Mouse (Mus musculus) embryonic facial prominence, embryonic 14.5 days (tissue): Measurements from ENCODE around the gene Socs5. TPM values are rescaled to one million over a fixed set of nuclear protein-coding genes. Genes with fewer than 3 reads are reported as not detected.

ENCODE experiments used
- ATAC-seq: fragments of 200-750 bp; cut with Nextera tagmentation; 2 replicates; pipeline ENCODE4 v1.8.0; 2017; ENCODE audit warnings: low read depth, moderate number of reproducible peaks, moderate TSS enrichment
- DNase-seq: peaks from one replicate; pipeline ENCODE4 v3.0.0-alpha.2; 2015; ENCODE audit warnings: low spot score
- H3K27ac ChIP-seq: fragments of 300-500 bp; sonication (generic); replicated peaks from 2 replicates; pipeline ENCODE4 v1.5.1; 2014; ENCODE audit warnings: low read depth, mild to moderate bottlenecking, low read length, moderate library complexity
- H3K27me3 ChIP-seq: fragments of 300-500 bp; sonication (generic); replicated peaks from 2 replicates; pipeline ENCODE4 v1.6.1; 2014; ENCODE audit warnings: low read length; ENCODE audit not compliant: control insufficient read depth, insufficient read depth
- H3K36me3 ChIP-seq: fragments of 300-500 bp; sonication (generic); 2 replicates; pipeline ENCODE4 v1.6.1; 2014; ENCODE audit warnings: low read length, mixed read lengths; ENCODE audit not compliant: control insufficient read depth, insufficient read depth
- H3K4me1 ChIP-seq: fragments of 300-500 bp; sonication (generic); 2 replicates; pipeline ENCODE4 v1.6.1; 2014; ENCODE audit warnings: antibody characterized with exemption, low read length; ENCODE audit not compliant: control insufficient read depth, insufficient read depth
- H3K4me2 ChIP-seq: fragments of 300-500 bp; sonication (generic); 2 replicates; pipeline ENCODE4 v1.6.1; 2014; ENCODE audit warnings: low read depth, mild to moderate bottlenecking, low read length, moderate library complexity, mixed read lengths
- H3K4me3 ChIP-seq: fragments of 300-500 bp; sonication (generic); 2 replicates; pipeline ENCODE4 v1.5.1; 2014; ENCODE audit warnings: low read depth, mild to moderate bottlenecking, low read length
- H3K9ac ChIP-seq: fragments of 300-500 bp; sonication (generic); 2 replicates; pipeline ENCODE4 v1.6.1; 2014; ENCODE audit warnings: low read depth, mild to moderate bottlenecking, low read length, moderate library complexity, mixed read lengths
- H3K9me3 ChIP-seq: fragments of 300-500 bp; sonication (generic); 2 replicates; pipeline ENCODE4 v1.6.1; 2016; ENCODE audit warnings: low read length; ENCODE audit not compliant: control insufficient read depth
- WGBS: fragments of 180-500 bp; shearing (Covaris S2); extraction: QIAGEN DNeasy Blood & Tissue Kit; methylation state at CpG from one replicate; pipeline ENCODE4 v1.1.7; 2014; 5-methylcytosine and 5-hydroxymethylcytosine counted together
- polyA plus RNA-seq: library from polyadenylated mRNA; unstranded; fragments of >200 nt; fragmentation: Nextera tagmentation; extraction: Ambion mirVana; gene quantifications from 2 replicates; pipeline ENCODE4 v1.2.1, GENCODE M21; 2014

Socs5 gene
- polyA plus RNA-seq, 1 experiment from 2014 or later, result 24.1 TPM

DNA sequence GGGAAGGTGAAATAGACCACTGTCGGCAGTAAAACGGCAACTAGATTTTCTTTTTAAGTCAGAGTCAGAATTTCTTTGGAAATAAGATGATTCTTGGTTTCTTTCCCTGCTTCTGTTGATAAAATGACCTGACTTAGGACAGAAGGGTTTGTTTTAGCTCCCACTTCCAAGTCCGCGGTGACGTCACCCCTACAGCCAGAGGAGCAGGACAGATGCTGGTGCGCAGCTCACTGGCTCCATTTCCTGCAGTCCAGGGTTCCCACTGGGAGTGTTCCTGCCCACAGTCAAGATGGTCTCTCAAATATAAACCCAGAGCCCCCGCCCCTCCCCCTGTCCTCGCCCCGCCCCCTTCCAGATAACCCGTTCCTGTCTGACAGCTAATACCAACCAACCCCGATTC, 34.8 kb downstream of the Socs5 start:
- WGBS, result 37% methylated on average over 11 of the region's 11 CpGs
- Histone ChIP-seq H3K27me3 (no peaks in the 10 kb centered on the region), H3K36me3 (peaks cover 9% of the 10 kb centered on the region; the same call in 1 of the 2 replicates), H3K4me3 (no peak overlapping the region), H3K4me1 (0 out of 2 replicates have a peak, but pooled peaks cover 5% of the 10 kb centered on the region), H3K4me2 (peak overlapping the region; percentile 42), H3K9ac (no peak overlapping the region), H3K9me3 (no peaks in the 10 kb centered on the region), H3K27ac (no peak overlapping the region; the same call in 1 of the 2 replicates)
- DNase-seq (peak; percentile 71), ATAC-seq (peak; percentile 53; the same call in 1 of the 2 replicates)

DNA sequence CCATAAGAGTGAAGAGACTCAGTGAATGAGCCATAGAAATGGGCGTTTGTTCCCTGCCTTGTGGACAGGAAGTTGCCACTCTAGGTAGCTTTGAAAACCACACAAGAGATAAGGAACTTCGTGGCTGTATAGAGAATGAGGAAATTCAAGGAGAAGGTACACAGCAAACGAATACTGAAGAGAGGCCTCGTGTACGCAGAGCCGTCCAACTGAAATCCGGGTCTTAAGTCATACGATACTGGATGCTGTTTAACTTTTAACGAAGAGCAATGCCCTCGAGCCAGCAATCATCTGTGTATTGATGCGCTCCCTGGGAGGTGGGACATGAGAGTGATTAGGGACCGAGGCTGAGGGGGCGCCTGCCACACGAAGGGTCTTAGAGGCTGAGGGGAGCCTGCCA, 35.7 kb downstream of the Socs5 start:
- no peak overlapping the region for H3K27ac ChIP-seq
- H3K9me3 ChIP-seq, result no peaks in the 10 kb centered on the region
- H3K4me1 ChIP-seq, result 0 out of 2 replicates have a peak, but pooled peaks cover 5% of the 10 kb centered on the region
- H3K4me3 ChIP-seq, result no peak overlapping the region
- H3K4me2 ChIP-seq, result no peak overlapping the region
- H3K27me3 ChIP-seq, result no peaks in the 10 kb centered on the region
- DNase-seq, result no peak
- 53% methylated on average over 14 of the region's 14 CpGs for WGBS
- no peak overlapping the region for H3K9ac ChIP-seq
- ATAC-seq, result no peak
- peaks cover 9% of the 10 kb centered on the region; the same call in 1 of the 2 replicates for H3K36me3 ChIP-seq

DNA sequence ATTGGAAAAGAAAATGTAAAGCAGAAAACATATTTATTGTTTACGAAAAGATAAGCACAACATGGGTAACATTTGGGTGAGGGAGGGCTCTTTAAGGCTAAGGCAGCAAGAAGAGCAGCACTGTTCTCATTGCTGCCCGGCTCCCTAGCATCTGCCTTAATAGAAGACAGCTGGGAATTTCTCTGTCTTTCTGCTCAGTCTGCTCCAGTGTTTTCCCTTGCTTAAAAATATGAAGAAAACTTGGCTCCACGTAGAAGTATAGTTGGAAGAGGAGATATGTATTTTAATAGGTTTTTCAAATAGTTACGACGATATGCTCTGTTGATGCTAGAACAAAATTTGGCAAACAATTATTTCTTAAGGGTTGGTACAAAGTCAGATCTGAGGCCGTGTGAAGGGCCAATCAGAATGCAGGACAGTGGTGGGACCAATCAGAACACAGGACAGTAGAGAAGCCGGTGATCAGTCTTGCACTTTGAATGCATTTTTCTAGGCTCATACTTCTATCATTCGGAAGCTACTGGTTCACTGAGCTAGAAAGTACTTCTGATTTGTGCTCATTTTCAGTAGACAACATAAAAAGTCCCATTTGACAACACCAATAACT, 39.0 kb downstream of the Socs5 start:
- no peaks in the 10 kb centered on the region for H3K27me3 ChIP-seq
- 0 out of 2 replicates have a peak, but pooled peaks have one; percentile 69 for ATAC-seq
- H3K4me1 ChIP-seq, result 0 out of 2 replicates have a peak, but pooled peaks cover 5% of the 10 kb centered on the region
- H3K9me3 ChIP-seq, result no peaks in the 10 kb centered on the region
- peak; percentile 74 for DNase-seq
- no peak overlapping the region for H3K4me2 ChIP-seq
- peak overlapping the region; percentile 18 for H3K27ac ChIP-seq
- 56% methylated on average over 8 of the region's 8 CpGs for WGBS
- H3K36me3 ChIP-seq, result no peaks in the 10 kb centered on the region
- H3K9ac ChIP-seq, result no peak overlapping the region
- no peak overlapping the region for H3K4me3 ChIP-seq

DNA sequence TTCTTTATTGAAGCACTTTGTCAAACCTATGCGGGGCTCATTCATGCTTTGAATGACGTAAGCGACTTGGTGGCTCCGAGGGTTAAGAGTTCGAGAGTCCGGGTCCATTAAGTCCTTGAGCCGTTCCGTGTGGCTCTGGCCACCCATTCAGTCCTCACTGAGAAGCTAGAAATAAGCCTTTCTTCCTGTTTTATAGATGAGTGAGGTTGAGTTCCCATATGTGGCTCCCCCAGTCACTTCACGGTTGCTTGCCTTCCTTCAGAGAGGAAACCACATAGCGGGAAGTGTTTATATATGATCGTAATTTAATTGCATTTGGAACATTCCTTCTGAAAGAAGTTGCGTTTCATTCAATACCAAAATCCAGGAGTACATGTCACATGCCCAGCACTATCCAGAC, 42.3 kb downstream of the Socs5 start:
- H3K9me3 ChIP-seq, result no peaks in the 10 kb centered on the region
- no peak overlapping the region for H3K4me3 ChIP-seq
- no peak overlapping the region for H3K9ac ChIP-seq
- H3K27me3 ChIP-seq, result no peaks in the 10 kb centered on the region
- H3K36me3 ChIP-seq, result no peaks in the 10 kb centered on the region
- WGBS, result 66% methylated on average over 12 of the region's 12 CpGs
- 0 out of 2 replicates have a peak, but pooled peaks cover 3% of the 10 kb centered on the region for H3K4me1 ChIP-seq
- no peak for ATAC-seq
- no peak overlapping the region for H3K4me2 ChIP-seq
- no peak overlapping the region; the same call in 1 of the 2 replicates for H3K27ac ChIP-seq
- DNase-seq, result peak; percentile 31

DNA sequence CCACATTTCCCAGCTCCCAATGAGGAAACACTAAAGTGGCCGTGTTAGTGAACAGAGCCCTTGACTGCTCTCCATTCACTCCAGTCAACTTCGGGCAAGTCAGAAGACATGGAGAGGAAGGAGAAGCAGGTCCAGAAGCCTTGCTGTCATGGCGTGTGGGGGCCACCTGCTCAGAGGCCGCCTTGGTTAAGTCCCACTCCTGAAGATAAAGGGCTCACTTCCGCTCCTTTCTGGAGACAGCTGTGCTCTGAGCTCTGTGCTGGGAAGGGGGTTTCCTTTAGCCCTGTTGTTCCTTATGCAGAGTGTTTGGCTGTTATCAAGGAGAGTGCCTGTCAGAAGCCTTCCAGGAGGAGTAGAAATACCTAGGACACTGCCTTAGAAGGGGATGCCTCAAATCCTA, 45.5 kb downstream of the Socs5 start:
- no peaks in the 10 kb centered on the region for H3K9me3 ChIP-seq
- no peak overlapping the region for H3K4me3 ChIP-seq
- no peak overlapping the region for H3K27ac ChIP-seq
- 41% methylated on average over 5 of the region's 5 CpGs for WGBS
- peaks cover 6% of the 10 kb centered on the region; the same call in 1 of the 2 replicates for H3K4me1 ChIP-seq
- no peak overlapping the region for H3K9ac ChIP-seq
- H3K4me2 ChIP-seq, result no peak overlapping the region
- DNase-seq (peak; percentile 9), ATAC-seq (no peak)
- H3K36me3 ChIP-seq, result no peaks in the 10 kb centered on the region
- H3K27me3 ChIP-seq, result no peaks in the 10 kb centered on the region

DNA sequence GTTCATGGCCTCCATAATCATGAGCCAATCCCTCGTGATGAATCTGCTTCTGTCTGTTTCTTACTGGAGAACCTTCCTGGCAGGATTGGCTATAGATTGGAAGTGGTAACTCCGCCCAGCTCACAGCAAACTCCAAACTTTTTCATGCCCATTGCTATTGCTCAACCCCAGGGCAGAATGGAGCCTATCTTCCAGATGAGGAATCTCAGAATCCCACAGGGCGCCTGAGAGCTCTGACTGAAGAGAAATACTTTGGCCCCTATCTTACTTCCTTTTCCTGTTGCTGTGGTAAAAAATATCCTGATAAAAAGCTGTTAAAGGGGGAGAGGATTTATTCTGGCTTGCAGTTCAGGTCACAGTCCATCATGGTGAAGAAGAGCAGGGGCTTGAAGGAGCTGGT, 48.2 kb downstream of the Socs5 start:
- DNase-seq (no peak), ATAC-seq (no peak)
- no peak overlapping the region for H3K4me2 ChIP-seq
- WGBS, result 74% methylated on average over 3 of the region's 3 CpGs
- H3K9ac ChIP-seq, result no peak overlapping the region
- H3K36me3 ChIP-seq, result no peaks in the 10 kb centered on the region
- no peak overlapping the region for H3K27ac ChIP-seq
- H3K27me3 ChIP-seq, result no peaks in the 10 kb centered on the region
- H3K4me1 ChIP-seq, result peaks cover 6% of the 10 kb centered on the region; the same call in 1 of the 2 replicates
- H3K9me3 ChIP-seq, result no peaks in the 10 kb centered on the region
- no peak overlapping the region for H3K4me3 ChIP-seq

DNA sequence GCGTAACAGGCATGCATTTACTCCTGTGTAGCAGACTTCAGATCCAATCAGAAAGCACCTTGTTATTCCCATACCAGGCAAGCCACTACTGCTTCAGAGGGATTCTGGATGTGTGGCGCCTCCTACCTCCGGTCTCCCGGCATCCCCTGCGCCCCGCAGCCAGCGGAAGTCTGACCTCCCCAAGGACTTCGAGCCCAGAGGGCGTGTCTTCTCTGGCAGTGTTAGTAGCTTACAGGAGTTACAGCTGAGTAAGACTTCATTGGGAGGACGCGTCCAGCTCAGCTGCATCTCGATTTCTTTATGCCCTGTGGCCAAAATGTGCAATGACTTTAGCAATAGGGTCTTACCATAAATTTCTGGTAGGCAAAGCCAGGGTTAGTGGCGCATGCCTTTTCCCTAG, 50.3 kb downstream of the Socs5 start:
- peak; percentile 23 for DNase-seq
- Histone ChIP-seq H3K4me2 (no peak overlapping the region), H3K9ac (no peak overlapping the region)

DNA sequence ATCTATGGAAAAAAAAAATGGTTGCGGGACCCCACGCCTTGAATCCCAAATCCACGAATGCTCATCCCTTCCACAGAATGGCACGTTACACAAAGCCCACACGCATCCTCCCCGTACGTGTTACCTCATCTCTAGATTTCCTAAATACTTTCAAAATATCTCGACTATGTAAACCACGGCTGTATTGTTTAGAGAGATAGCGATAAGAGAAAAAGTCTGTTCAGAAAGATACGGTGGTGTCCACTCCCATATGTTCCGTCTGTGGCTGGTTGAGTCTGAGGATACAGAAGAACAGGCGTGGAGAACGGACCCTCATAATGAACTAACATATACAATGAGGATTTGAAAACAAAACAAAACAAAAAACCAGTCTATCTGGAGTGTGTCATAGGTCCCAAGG, 51.1 kb downstream of the Socs5 start:
- Histone ChIP-seq H3K4me3 (no peak overlapping the region), H3K36me3 (no peaks in the 10 kb centered on the region), H3K4me1 (peaks cover 4% of the 10 kb centered on the region; the same call in 1 of the 2 replicates), H3K9ac (no peak overlapping the region), H3K4me2 (no peak overlapping the region), H3K27me3 (no peaks in the 10 kb centered on the region), H3K27ac (no peak overlapping the region), H3K9me3 (no peaks in the 10 kb centered on the region)
- WGBS, result 91% methylated on average over 14 of the region's 14 CpGs
- ATAC-seq (no peak), DNase-seq (no peak)

More for the DNA sequence above, 50.3 kb downstream of the Socs5 start:
- Histone ChIP-seq H3K27ac (no peak overlapping the region), H3K4me1 (peaks cover 6% of the 10 kb centered on the region; the same call in 1 of the 2 replicates), H3K27me3 (no peaks in the 10 kb centered on the region), H3K9me3 (no peaks in the 10 kb centered on the region), H3K36me3 (no peaks in the 10 kb centered on the region), H3K4me3 (no peak overlapping the region)
- 59% methylated on average over 13 of the region's 13 CpGs for WGBS
- 0 out of 2 replicates have a peak, but pooled peaks have one; percentile 26 for ATAC-seq

DNA sequence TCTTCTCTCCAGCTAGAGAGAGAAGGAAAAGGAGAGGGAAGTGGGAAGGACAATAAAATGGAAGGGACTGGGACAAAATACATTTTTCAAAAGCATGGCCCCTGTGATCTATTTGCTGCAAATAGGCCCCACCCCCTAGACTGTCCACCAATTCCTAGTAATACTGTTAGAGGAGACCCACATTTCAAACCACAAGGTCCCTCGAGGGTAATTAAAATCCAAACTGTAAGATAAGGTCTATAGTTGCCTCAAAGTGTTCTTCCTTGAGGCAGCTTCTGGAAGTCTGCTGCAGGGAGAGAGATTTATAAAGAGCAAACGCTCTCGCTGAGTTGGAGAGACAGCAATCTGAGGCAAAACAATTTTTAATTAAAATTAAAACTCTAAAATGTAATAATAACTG, 52.8 kb downstream of the Socs5 start:
- WGBS, result 80% methylated on average over 3 of the region's 3 CpGs

More for the DNA sequence above, 52.8 kb downstream of the Socs5 start:
- no peak overlapping the region for H3K4me3 ChIP-seq
- H3K4me1 ChIP-seq, result peaks cover 7% of the 10 kb centered on the region
- DNase-seq, result no peak
- H3K9ac ChIP-seq, result no peak overlapping the region
- H3K9me3 ChIP-seq, result no peaks in the 10 kb centered on the region
- no peak for ATAC-seq
- H3K27me3 ChIP-seq, result no peaks in the 10 kb centered on the region
- H3K36me3 ChIP-seq, result no peaks in the 10 kb centered on the region
- no peak overlapping the region for H3K4me2 ChIP-seq
- H3K27ac ChIP-seq, result no peak overlapping the region
